Mouse (Mus musculus) forebrain, postnatal 0 days (tissue): ENCODE data around the gene Oas1d. TPM values are rescaled to one million over a fixed set of nuclear protein-coding genes. Genes with fewer than 3 reads are reported as not detected.

ENCODE experiments used
- ATAC-seq: fragments of 200-750 bp; cut with Nextera tagmentation; 2 replicates; pipeline ENCODE4 v1.8.0; 2017; ENCODE audit warnings: mild to moderate bottlenecking, moderate library complexity
- DNase-seq: peaks from one replicate; pipeline ENCODE4 v3.0.0-alpha.2; 2015
- H3K27ac ChIP-seq: fragments of 300-500 bp; sonication (generic); 2 replicates; pipeline ENCODE4 v1.5.1; 2014; ENCODE audit warnings: low read depth, mild to moderate bottlenecking, antibody characterized with exemption, low read length, moderate library complexity, mixed read lengths
- H3K27me3 ChIP-seq: fragments of 300-500 bp; sonication (generic); 2 replicates; pipeline ENCODE4 v1.6.1; 2014; ENCODE audit warnings: mild to moderate bottlenecking, low read length, mixed read lengths; ENCODE audit not compliant: insufficient read depth
- H3K36me3 ChIP-seq: fragments of 300-500 bp; sonication (generic); 2 replicates; pipeline ENCODE4 v1.6.1; 2014; ENCODE audit warnings: mild to moderate bottlenecking, moderate library complexity; ENCODE audit not compliant: insufficient read depth
- H3K4me1 ChIP-seq: fragments of 300-500 bp; sonication (generic); 2 replicates; pipeline ENCODE4 v1.6.1; 2014; ENCODE audit warnings: antibody characterized with exemption; ENCODE audit not compliant: insufficient read depth
- H3K4me2 ChIP-seq: fragments of 300-500 bp; sonication (generic); 2 replicates; pipeline ENCODE4 v1.6.1; 2014; ENCODE audit warnings: low read depth, mild to moderate bottlenecking, moderate library complexity
- H3K4me3 ChIP-seq: fragments of 300-500 bp; sonication (generic); 2 replicates; pipeline ENCODE4 v1.5.1; 2014; ENCODE audit warnings: low read depth, low read length, mixed read lengths
- H3K9ac ChIP-seq: fragments of 300-500 bp; sonication (generic); 2 replicates; pipeline ENCODE4 v1.6.1; 2014; ENCODE audit warnings: mild to moderate bottlenecking
- H3K9me3 ChIP-seq: fragments of 300-500 bp; sonication (generic); 2 replicates; pipeline ENCODE4 v1.6.1; 2016; ENCODE audit warnings: low read length
- CTCF ChIP-seq: sonication (generic); IDR thresholded peaks from 2 replicates; pipeline ENCODE4 v1.5.1; 2016; ENCODE audit warnings: antibody characterized with exemption, control low read depth, low read depth
- WGBS: fragments of 180-500 bp; shearing (Covaris S2); extraction: QIAGEN DNeasy Blood & Tissue Kit; methylation state at CpG from one replicate; pipeline ENCODE4 v1.1.7; 2014; 5-methylcytosine and 5-hydroxymethylcytosine counted together
- polyA plus RNA-seq: library from polyadenylated mRNA; unstranded; fragments of >200 nt; fragmentation: Nextera tagmentation; extraction: Ambion mirVana; gene quantifications from 2 replicates; pipeline ENCODE4 v1.2.1, GENCODE M21; 2015
- total RNA-seq: library from RNA; depleted of rRNA; stranded (reverse); fragments of >200 nt; gene quantifications from 2 replicates; pipeline ENCODE4 v1.2.3, GENCODE M21; 2014; rRNA removed

Gene Oas1d
- total and polyA plus RNA-seq, 2 experiments from 2014 or later: 0.41 to 0.48 TPM

DNA sequence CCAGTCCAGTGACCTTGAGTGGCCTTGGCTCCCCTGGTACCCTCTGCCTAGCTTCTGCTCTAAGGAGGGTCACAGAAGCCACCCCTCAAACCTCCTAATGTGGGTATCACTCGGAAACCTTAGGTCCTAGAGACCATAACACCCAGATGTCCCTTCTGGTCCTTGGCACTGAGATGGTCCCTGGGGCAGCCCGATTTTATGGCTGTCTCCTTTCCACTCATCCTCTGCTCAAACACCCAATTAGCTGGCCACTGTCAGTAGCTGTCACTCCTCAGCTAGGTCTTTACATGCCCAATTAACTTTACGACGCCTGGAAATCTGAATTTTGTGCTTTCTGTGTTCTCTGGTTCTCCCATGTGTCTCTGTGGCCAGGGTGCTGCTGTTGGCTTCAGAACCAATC lies 51.8 kb downstream of the Oas1d start:
- Histone ChIP-seq H3K27ac (no peak overlapping the region), H3K9me3 (no peaks in the 10 kb centered on the region), H3K36me3 (no peaks in the 10 kb centered on the region), H3K9ac (no peak overlapping the region), H3K4me3 (no peak overlapping the region), H3K27me3 (no peaks in the 10 kb centered on the region), H3K4me2 (no peak overlapping the region), H3K4me1 (no peaks in the 10 kb centered on the region)
- no peak for TF ChIP-seq CTCF
- 86% methylated on average over 4 of the region's 4 CpGs for WGBS
- no peak for ATAC-seq
- no peak for DNase-seq

DNA sequence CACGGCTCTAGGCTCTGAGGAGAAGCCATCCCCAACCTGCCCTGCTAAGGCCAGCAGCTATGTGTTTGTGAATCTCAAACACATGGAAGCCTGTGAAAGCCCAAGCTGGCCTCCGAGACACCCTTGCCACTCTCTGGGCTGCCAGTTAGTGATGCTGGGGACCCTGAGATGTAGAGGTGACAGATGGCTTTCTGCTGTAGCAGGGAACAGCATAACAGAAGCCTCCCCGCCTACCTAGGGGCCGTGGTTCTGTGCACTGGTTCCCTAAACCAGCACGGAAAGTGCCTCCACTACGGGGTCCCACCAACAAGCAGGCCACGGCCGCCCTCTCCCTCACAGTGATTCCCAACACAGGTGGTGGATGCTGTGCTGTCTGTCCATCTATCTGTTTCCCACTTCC lies 52.6 kb downstream of the Oas1d start:
- TF ChIP-seq CTCF: no peak
- H3K9ac ChIP-seq: no peak overlapping the region
- H3K4me2 ChIP-seq: no peak overlapping the region
- WGBS: 88% methylated on average over 8 of the region's 8 CpGs
- H3K4me3 ChIP-seq: no peak overlapping the region
- no peaks in the 10 kb centered on the region for H3K36me3 ChIP-seq
- H3K27me3 ChIP-seq: no peaks in the 10 kb centered on the region
- no peaks in the 10 kb centered on the region for H3K4me1 ChIP-seq
- no peak overlapping the region for H3K27ac ChIP-seq
- no peak for DNase-seq
- H3K9me3 ChIP-seq: no peaks in the 10 kb centered on the region
- no peak for ATAC-seq

DNA sequence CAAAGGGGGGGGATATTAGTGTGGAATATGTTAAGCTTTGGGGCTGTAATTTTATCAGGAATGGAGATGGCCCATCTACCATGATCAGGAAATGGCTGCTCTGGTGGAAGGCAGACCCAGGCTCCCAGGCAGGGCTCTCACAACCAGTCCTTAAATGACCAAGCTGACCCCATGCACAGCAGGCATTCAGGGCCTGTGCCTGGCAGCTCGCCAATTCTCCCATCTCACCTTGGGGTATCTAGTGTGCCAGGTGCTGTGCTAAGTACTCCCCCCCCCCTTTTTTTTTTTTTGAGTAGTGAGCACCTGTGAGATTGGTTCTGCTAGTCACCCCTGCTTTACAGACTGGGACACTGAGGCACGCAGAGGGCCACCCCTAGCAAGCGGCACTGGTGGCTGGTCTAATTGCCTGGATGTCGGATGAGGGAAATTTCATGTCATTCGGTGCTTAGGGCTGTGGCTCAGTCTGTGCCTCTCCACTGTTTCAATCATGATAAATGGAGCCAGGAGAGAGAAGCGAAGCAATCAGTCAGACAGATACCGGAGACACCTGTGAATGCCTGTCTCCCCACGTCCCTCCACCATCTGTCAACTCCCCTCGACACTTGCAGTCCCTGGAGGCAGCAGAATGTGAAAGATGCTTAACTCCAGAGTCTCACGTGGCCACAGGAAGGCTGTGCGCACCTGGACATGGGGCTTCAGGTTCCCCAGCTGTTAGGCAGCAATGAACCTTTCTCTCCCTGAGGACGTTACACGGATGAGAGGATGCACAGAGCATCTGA lies 53.2 kb downstream of the Oas1d start:
- H3K27me3 ChIP-seq: no peaks in the 10 kb centered on the region
- WGBS: 75% methylated on average over 13 of the region's 13 CpGs
- DNase-seq: no peak
- no peak for ATAC-seq
- no peaks in the 10 kb centered on the region for H3K9me3 ChIP-seq
- H3K27ac ChIP-seq: no peak overlapping the region
- H3K4me3 ChIP-seq: no peak overlapping the region
- no peak for TF ChIP-seq CTCF
- H3K4me2 ChIP-seq: no peak overlapping the region
- H3K9ac ChIP-seq: no peak overlapping the region
- H3K36me3 ChIP-seq: no peaks in the 10 kb centered on the region
- H3K4me1 ChIP-seq: no peaks in the 10 kb centered on the region

DNA sequence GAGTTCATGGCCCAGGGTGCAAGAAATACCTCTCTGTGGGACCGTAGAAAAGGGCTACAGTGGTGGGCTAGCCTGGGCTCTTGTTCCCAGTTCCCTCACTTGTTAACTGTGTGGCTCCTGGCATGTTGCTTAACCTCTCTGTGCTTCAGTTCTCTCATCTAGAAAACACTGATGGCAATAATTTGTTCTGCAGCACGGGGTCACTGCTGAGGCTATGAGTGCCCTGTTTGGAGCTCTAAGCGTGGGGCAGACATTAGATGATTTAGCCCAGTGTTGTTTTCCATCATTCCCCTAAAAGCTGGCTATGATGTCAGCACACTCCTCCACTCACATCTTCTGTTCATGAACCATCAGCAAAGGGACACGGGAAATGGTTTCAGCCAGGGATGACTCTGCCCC lies 53.8 kb downstream of the Oas1d start:
- H3K9me3 ChIP-seq: no peaks in the 10 kb centered on the region
- 73% methylated on average over 4 of the region's 4 CpGs for WGBS
- DNase-seq (no peak), ATAC-seq (no peak)
- no peaks in the 10 kb centered on the region for H3K36me3 ChIP-seq
- H3K9ac ChIP-seq: no peak overlapping the region
- no peak overlapping the region for H3K4me3 ChIP-seq
- H3K4me1 ChIP-seq: no peaks in the 10 kb centered on the region
- no peak for TF ChIP-seq CTCF
- H3K27me3 ChIP-seq: no peaks in the 10 kb centered on the region
- no peak overlapping the region for H3K27ac ChIP-seq
- no peak overlapping the region for H3K4me2 ChIP-seq

DNA sequence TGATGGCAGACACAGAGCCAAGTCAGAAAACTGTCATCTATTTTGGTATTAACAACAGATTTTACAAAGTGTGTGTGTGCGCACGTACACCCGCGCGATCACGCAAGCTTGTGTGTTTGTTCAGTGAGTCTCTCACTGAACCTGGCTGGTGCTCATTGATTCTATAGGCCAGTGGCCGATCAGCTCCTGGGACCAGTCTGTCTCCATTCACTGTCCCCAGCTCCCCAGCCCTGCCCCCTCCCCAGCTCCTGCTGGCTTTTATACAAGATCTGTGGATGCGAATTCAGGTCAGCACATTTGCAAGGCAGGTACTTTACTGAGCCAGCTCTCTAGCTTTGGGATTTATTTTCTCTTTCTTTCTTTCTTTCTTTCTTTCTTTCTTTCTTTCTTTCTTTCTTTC lies 54.5 kb downstream of the Oas1d start:
- TF ChIP-seq CTCF: no peak
- WGBS: 74% methylated on average over 8 of the region's 8 CpGs
- no peak for ATAC-seq
- no peaks in the 10 kb centered on the region for H3K9me3 ChIP-seq
- no peaks in the 10 kb centered on the region for H3K4me1 ChIP-seq
- H3K9ac ChIP-seq: no peak overlapping the region
- H3K4me2 ChIP-seq: no peak overlapping the region
- no peak overlapping the region for H3K4me3 ChIP-seq
- no peaks in the 10 kb centered on the region for H3K27me3 ChIP-seq
- H3K27ac ChIP-seq: no peak overlapping the region
- H3K36me3 ChIP-seq: no peaks in the 10 kb centered on the region
- DNase-seq: no peak

DNA sequence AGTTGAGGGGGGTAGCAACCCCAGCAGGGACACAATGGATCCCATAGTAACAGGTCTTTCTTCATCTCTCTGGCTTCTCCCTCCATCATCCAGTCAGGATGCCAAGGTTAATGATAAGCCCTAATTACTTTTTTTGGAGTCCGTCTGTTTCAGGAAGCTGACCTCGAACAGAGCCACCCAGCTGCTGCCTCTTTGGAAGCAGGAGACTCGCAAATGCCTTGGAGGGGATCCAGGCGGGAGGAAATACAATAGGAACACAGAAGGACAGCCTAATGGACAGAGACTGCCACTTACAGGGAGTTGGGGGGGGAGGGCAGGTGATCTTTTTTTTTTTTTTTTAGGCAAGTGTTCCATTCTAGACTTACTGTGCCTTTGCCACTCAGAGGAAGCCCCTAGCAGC lies 55.4 kb downstream of the Oas1d start:
- Histone ChIP-seq H3K27me3 (no peaks in the 10 kb centered on the region), H3K4me2 (no peak overlapping the region), H3K27ac (no peak overlapping the region), H3K36me3 (no peaks in the 10 kb centered on the region), H3K9ac (no peak overlapping the region), H3K4me1 (no peaks in the 10 kb centered on the region), H3K4me3 (no peak overlapping the region), H3K9me3 (no peaks in the 10 kb centered on the region)
- no peak for ATAC-seq
- 14% methylated on average over 4 of the region's 4 CpGs for WGBS
- TF ChIP-seq CTCF: no peak
- no peak for DNase-seq

Other genes starting within 250 kb of the Oas1d start
- 154 and 193 TPM in 2 replicates for gene Dtx1, start 202.6 kb upstream of the Oas1d start, total RNA-seq
- 59.4 and 65.2 TPM in 2 replicates for gene Dtx1, start 202.6 kb upstream of the Oas1d start, polyA plus RNA-seq
- 0.38 and 0.71 TPM in 2 replicates for gene Oas2, start 164.7 kb upstream of the Oas1d start, total RNA-seq
- 0.19 and 0.30 TPM in 2 replicates for gene Oas2, start 164.7 kb upstream of the Oas1d start, polyA plus RNA-seq
- 0.38 and 0.52 TPM in 2 replicates for gene Oas3, start 136.9 kb upstream of the Oas1d start, total RNA-seq
- 0.29 and 0.69 TPM in 2 replicates for gene Oas3, start 136.9 kb upstream of the Oas1d start, polyA plus RNA-seq
- gene Oas1e, start 119.0 kb upstream of the Oas1d start, total RNA-seq: not detected in 2 replicates
- 0.13 and 0.21 TPM in 2 replicates for gene Oas1e, start 119.0 kb upstream of the Oas1d start, polyA plus RNA-seq
- 0.69 and 1.8 TPM in 2 replicates for gene Oas1c, start 102.0 kb upstream of the Oas1d start, total RNA-seq
- 0.63 and 0.80 TPM in 2 replicates for gene Oas1c, start 102.0 kb upstream of the Oas1d start, polyA plus RNA-seq
- not detected in 2 replicates for gene Oas1f, start 67.2 kb upstream of the Oas1d start, total RNA-seq
- gene Oas1f, start 67.2 kb upstream of the Oas1d start, polyA plus RNA-seq: not detected in 2 replicates
- gene Oas1h, start 53.1 kb upstream of the Oas1d start, total RNA-seq: not detected in 2 replicates
- not detected in 2 replicates for gene Oas1h, start 53.1 kb upstream of the Oas1d start, polyA plus RNA-seq
- 0.15 and 0.62 TPM in 2 replicates for gene Oas1g, start 26.9 kb upstream of the Oas1d start, total RNA-seq
- 0.23 and 0.40 TPM in 2 replicates for gene Oas1g, start 26.9 kb upstream of the Oas1d start, polyA plus RNA-seq
- 0.77 and 2.0 TPM in 2 replicates for gene Oas1a, start 7.0 kb upstream of the Oas1d start, total RNA-seq
- gene Oas1a, start 7.0 kb upstream of the Oas1d start, polyA plus RNA-seq: 1.2 and 1.3 TPM in 2 replicates
- 39.2 and 44.1 TPM in 2 replicates for gene Rph3a, start 95.6 kb downstream of the Oas1d start, total RNA-seq
- gene Rph3a, start 95.6 kb downstream of the Oas1d start, polyA plus RNA-seq: 29.5 and 36.4 TPM in 2 replicates